Mouse (Mus musculus) heart, adult 2 months (tissue): ENCODE data around the gene Dok7.

Experiments used
- CTCF ChIP-seq: fragments of 200-600 bp; IDR thresholded peaks from 2 replicates; pipeline ENCODE4 v1.8.1; 2022; ENCODE audit warnings: antibody characterized with exemption, mild to moderate bottlenecking, moderate library complexity
- POLR2A ChIP-seq: fragments of 200-500 bp; IDR thresholded peaks from 2 replicates; pipeline ENCODE4 v1.6.1; 2011; ENCODE audit warnings: mild to moderate bottlenecking, low read depth, low read length, control low read depth; ENCODE audit not compliant: insufficient read depth

- TF ChIP-seq POLR2A = no peak
- no peak for TF ChIP-seq CTCF
These were observed 1.0 kb downstream of the Dok7 start for GRCm38 (mm10) chr5:35057582-35057981.
